Mouse (Mus musculus): ENCODE measurements around the gene T. TPM values are rescaled to one million over a fixed set of nuclear protein-coding genes. Genes with fewer than 3 reads are reported as not detected.

The T gene
- polyA plus RNA-seq, 1 experiment = 1.4 TPM

GRCm38 (mm10) chr17:8468716-8469344 lies 34.6 kb downstream of the T start:
- TF ChIP-seq POLR2A (IDR thresholded peaks at IDR 0.05; ENCODE audit: borderline replicate concordance, extremely low read depth, insufficient read depth, insufficient read length, poor library complexity, severe bottlenecking) (no peak), CTCF (IDR thresholded peaks at IDR 0.05; ENCODE audit: borderline replicate concordance, extremely low read depth, insufficient read depth, insufficient read length) (peak; percentile 96)
- peak; percentile 86 for DNase-seq (ENCODE audit: low read depth)

- DNase-seq (ENCODE audit: low read depth) = no peak
- no peak for TF ChIP-seq CTCF (IDR thresholded peaks at IDR 0.05; ENCODE audit: borderline replicate concordance, extremely low read depth, insufficient read depth, insufficient read length)
- no peak for TF ChIP-seq POLR2A (IDR thresholded peaks at IDR 0.05; ENCODE audit: borderline replicate concordance, extremely low read depth, insufficient read depth, insufficient read length, poor library complexity, severe bottlenecking)
These were observed 44.3 kb downstream of the T start for GRCm38 (mm10) chr17:8478554-8478953.

- DNase-seq (ENCODE audit: low read depth) = no peak
- TF ChIP-seq POLR2A (IDR thresholded peaks at IDR 0.05; ENCODE audit: borderline replicate concordance, extremely low read depth, insufficient read depth, insufficient read length, poor library complexity, severe bottlenecking) (no peak), CTCF (IDR thresholded peaks at IDR 0.05; ENCODE audit: borderline replicate concordance, extremely low read depth, insufficient read depth, insufficient read length) (no peak)
These were observed 45.4 kb downstream of the T start for GRCm38 (mm10) chr17:8479493-8480128.

- no peak for DNase-seq (ENCODE audit: low read depth)
- TF ChIP-seq POLR2A (IDR thresholded peaks at IDR 0.05; ENCODE audit: borderline replicate concordance, extremely low read depth, insufficient read depth, insufficient read length, poor library complexity, severe bottlenecking) = no peak
- no peak for TF ChIP-seq CTCF (IDR thresholded peaks at IDR 0.05; ENCODE audit: borderline replicate concordance, extremely low read depth, insufficient read depth, insufficient read length)
These were observed 47.6 kb downstream of the T start for GRCm38 (mm10) chr17:8481797-8482196.

GRCm38 (mm10) chr17:8482876-8483275 lies 48.7 kb downstream of the T start:
- no peak for TF ChIP-seq CTCF (IDR thresholded peaks at IDR 0.05; ENCODE audit: borderline replicate concordance, extremely low read depth, insufficient read depth, insufficient read length)
- TF ChIP-seq POLR2A (IDR thresholded peaks at IDR 0.05; ENCODE audit: borderline replicate concordance, extremely low read depth, insufficient read depth, insufficient read length, poor library complexity, severe bottlenecking) = no peak
- no peak for DNase-seq (ENCODE audit: low read depth)

GRCm38 (mm10) chr17:8484246-8484645 lies 50.0 kb downstream of the T start:
- no peak for DNase-seq (ENCODE audit: low read depth)

GRCm38 (mm10) chr17:8485146-8485545 lies 50.9 kb downstream of the T start:
- TF ChIP-seq CTCF (IDR thresholded peaks at IDR 0.05; ENCODE audit: borderline replicate concordance, extremely low read depth, insufficient read depth, insufficient read length) (no peak), POLR2A (IDR thresholded peaks at IDR 0.05; ENCODE audit: borderline replicate concordance, extremely low read depth, insufficient read depth, insufficient read length, poor library complexity, severe bottlenecking) (no peak)
- no peak for DNase-seq (ENCODE audit: low read depth)

More at GRCm38 (mm10) chr17:8484246-8484645, 50.0 kb downstream of the T start:
- no peak for TF ChIP-seq CTCF (IDR thresholded peaks at IDR 0.05; ENCODE audit: borderline replicate concordance, extremely low read depth, insufficient read depth, insufficient read length)
- TF ChIP-seq POLR2A (IDR thresholded peaks at IDR 0.05; ENCODE audit: borderline replicate concordance, extremely low read depth, insufficient read depth, insufficient read length, poor library complexity, severe bottlenecking) = no peak

GRCm38 (mm10) chr17:8487824-8488223 lies 53.6 kb downstream of the T start:
- peak; percentile 70 for DNase-seq (ENCODE audit: low read depth)
- no peak for TF ChIP-seq POLR2A (IDR thresholded peaks at IDR 0.05; ENCODE audit: borderline replicate concordance, extremely low read depth, insufficient read depth, insufficient read length, poor library complexity, severe bottlenecking)
- TF ChIP-seq CTCF (IDR thresholded peaks at IDR 0.05; ENCODE audit: borderline replicate concordance, extremely low read depth, insufficient read depth, insufficient read length) = no peak

GRCm38 (mm10) chr17:8490971-8491370 lies 56.7 kb downstream of the T start:
- TF ChIP-seq CTCF (IDR thresholded peaks at IDR 0.05; ENCODE audit: borderline replicate concordance, extremely low read depth, insufficient read depth, insufficient read length) (no peak), POLR2A (IDR thresholded peaks at IDR 0.05; ENCODE audit: borderline replicate concordance, extremely low read depth, insufficient read depth, insufficient read length, poor library complexity, severe bottlenecking) (no peak)
- DNase-seq (ENCODE audit: low read depth) = no peak

Other genes with a start within 250 kb of the T start
- gene Ccr6, start 198.4 kb upstream of the T start, polyA plus RNA-seq (2012; rRNA removed) = not detected in 2 replicates
- 141 and 162 TPM in 2 replicates for gene Mpc1, start 151.5 kb upstream of the T start, polyA plus RNA-seq (2012; rRNA removed)
- gene Sft2d1, start 123.3 kb upstream of the T start, polyA plus RNA-seq (2012; rRNA removed) = 156 and 229 TPM in 2 replicates
- 21.3 and 29.3 TPM in 2 replicates for gene Prr18, start 97.0 kb upstream of the T start, polyA plus RNA-seq (2012; rRNA removed)
- 0.81 and 1.4 TPM in 2 replicates for gene T2, start 78.4 kb upstream of the T start, polyA plus RNA-seq (2012; rRNA removed)
- gene Pde10a, start 90.9 kb downstream of the T start, polyA plus RNA-seq (2012; rRNA removed) = 33.0 and 33.4 TPM in 2 replicates
- gene Gm17087, start 132.5 kb downstream of the T start, polyA plus RNA-seq (2012; rRNA removed) = not detected in 2 replicates